Mouse (Mus musculus) left cerebral cortex, adult 2 months (tissue): Measurements from ENCODE around the gene Cyp8b1. TPM values are rescaled to one million over a fixed set of nuclear protein-coding genes. Genes with fewer than 3 reads are reported as not detected.

Experiments
- DNase-seq, 2 experiments: peaks; one replicate each; pipeline ENCODE4 v3.0.0; 2021 to 2022; ENCODE audit warnings: low spot score in 2 of 2, mixed read lengths in 1 of 2; ENCODE audit errors: extremely low spot score in 1 of 2
- H3K27ac ChIP-seq: fragments of 200-600 bp; 2 replicates; pipeline ENCODE4 v1.8.1; 2022
- H3K4me3 ChIP-seq: fragments of 200-600 bp; 2 replicates; pipeline ENCODE4 v1.8.1; 2022
- CTCF ChIP-seq: fragments of 200-600 bp; IDR thresholded peaks from 2 replicates; pipeline ENCODE4 v1.8.1; 2022; ENCODE audit warnings: antibody characterized with exemption, mild to moderate bottlenecking, moderate library complexity
- intact Hi-C: fragments of 180-260 bp; cut with DNase I; formaldehyde crosslinking; loops from one replicate; pipeline ENCODE4 v1.15.1; 2025
- total RNA-seq, 2 experiments: library from RNA; stranded (reverse); gene quantifications; 2 replicates each; pipeline ENCODE4 v1.2.3; 2021

Cyp8b1 gene
- total RNA-seq, 2 experiments from 2014 or later, result not detected

GRCm38 (mm10) chr9:121936952-121937351, 20.8 kb upstream of the Cyp8b1 start:
- no peak overlapping the region for H3K4me3 ChIP-seq
- H3K27ac ChIP-seq, result no peak overlapping the region
- DNase-seq, result no peak
- no peak for TF ChIP-seq CTCF
- intact Hi-C loops, result no loop called here

DNA sequence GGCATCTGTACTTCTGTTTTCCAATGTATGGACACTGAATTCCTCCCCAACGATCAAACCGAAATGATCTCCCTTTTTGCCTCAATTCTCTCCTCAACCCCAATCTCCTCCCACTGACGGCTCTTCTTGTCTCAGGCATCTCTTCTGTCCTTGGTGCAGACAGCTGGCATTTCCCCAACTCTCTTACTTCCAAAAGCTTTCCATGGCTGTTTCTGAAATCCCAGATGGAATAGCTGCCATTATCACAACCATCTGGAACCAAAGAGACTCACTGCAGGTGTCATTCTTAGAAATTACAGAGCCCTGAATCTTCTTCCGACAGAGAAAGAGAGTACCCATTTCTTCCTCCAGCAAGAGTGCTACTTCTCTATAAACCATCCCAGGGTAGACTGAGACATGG, 18.8 kb upstream of the Cyp8b1 start:
- Histone ChIP-seq H3K4me3 (no peak overlapping the region), H3K27ac (no peak overlapping the region)
- no peak for DNase-seq
- intact Hi-C loops, result no loop called here
- TF ChIP-seq CTCF, result no peak

DNA sequence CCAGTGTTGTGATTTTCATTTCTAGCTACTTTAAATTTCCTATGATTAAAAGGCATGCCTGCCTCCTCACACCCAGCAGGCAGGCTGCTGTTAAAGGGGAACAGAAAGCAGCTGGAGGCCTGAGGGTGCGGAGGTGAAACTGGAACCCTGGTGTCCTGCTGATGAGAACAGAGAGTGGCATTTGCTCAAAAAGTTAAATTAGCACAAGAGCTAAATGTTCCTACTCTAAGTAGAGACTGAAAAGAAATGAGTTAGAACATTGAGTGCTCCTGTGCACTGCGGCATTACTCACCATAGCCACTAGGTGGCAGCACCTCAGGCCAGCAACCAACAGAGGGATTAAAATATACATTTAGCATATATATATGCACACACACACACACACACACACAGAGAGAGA, 12.4 kb upstream of the Cyp8b1 start:
- Histone ChIP-seq H3K27ac (no peak overlapping the region), H3K4me3 (no peak overlapping the region)
- DNase-seq, result peak; percentile 44 to 70
- intact Hi-C loops, result no loop called here
- peak; percentile 82 for TF ChIP-seq CTCF

DNA sequence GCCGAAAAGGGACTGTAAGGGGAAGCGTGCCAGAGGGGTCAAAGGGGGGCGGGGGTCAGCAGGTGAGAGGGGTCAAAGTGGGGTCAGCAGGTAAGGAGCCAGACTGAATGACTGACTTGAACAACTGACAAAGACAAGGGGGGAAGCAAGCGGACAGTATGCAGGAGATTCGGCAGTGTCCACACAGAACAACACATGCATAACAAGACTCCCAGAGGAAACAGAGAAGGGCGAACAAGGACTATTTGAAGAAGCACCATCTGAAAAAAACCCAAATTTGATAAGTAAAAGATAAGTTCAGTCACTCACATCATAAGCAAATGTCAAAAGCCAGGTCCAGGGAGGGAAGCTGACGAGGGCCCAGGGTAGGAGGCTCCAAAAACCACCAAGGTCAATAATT, 11.6 kb upstream of the Cyp8b1 start:
- H3K27ac ChIP-seq, result no peak overlapping the region
- H3K4me3 ChIP-seq, result no peak overlapping the region
- intact Hi-C loops, result no loop called here
- no peak for TF ChIP-seq CTCF
- DNase-seq, result no peak

DNA sequence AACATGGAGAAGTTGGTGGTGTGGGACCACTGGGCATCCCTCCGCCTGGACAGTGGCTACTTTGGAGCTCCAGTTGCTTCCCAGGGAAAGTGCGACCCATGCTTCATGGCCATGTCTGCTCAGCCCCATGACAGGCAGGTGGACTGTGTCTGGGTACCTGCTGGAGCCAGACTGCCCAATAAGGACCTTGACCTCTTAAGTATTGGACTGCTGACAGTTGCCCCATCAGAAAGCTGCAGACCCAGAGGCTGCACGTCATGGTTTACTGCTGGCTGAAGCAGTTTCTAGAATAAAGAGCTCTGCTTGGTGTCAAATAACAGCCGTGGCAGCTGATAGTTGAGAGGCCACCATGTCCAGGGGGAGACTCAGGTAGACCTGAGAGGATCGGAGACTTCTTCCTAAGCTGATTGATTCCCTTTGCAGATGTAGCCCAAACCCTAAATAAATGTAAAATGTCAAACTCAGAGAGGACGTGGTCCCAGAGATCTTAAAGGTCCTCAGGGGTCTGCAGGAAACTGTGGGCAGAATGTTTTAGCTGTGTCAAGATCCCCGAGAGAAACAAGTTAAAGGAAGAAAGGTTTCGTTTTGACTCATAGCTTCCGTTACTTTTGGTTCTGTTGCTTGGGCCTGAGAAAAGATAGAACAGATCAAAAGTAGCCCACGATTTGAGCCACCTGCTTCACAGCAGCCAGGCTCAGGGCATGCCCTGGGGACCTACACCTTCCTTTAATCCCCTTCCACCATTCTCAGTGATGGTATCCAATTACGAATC, 10.7 kb upstream of the Cyp8b1 start:
- intact Hi-C loops, result no loop called here
- DNase-seq, result no peak
- Histone ChIP-seq H3K27ac (no peak overlapping the region), H3K4me3 (no peak overlapping the region)
- no peak for TF ChIP-seq CTCF

DNA sequence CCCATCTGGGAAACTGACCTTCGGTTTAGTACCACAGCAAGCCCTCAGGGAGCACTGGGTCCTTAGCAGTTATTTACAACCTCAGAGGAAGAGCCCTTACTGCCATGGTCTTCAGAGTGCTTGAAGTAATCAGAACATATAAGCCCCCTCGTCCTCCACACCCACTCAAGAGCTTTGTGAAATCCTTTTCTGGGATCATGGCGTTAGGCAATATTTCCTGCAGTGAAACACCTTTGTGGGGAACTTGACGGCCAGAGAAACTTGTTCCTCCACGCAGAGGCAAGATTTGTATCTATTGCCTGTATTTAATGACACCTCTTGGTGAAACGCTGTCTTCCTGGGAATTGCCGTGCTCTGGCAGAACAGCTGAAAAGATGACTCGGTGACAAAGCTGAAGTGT, 9.9 kb upstream of the Cyp8b1 start:
- intact Hi-C loops, result no loop called here
- no peak overlapping the region for H3K4me3 ChIP-seq
- DNase-seq, result no peak
- H3K27ac ChIP-seq, result no peak overlapping the region
- TF ChIP-seq CTCF, result no peak

GRCm38 (mm10) chr9:121924901-121925560, 8.9 kb upstream of the Cyp8b1 start:
- no peak for TF ChIP-seq CTCF

GRCm38 (mm10) chr9:121923906-121924305, 7.8 kb upstream of the Cyp8b1 start:
- no peak for DNase-seq
- H3K27ac ChIP-seq, result no peak overlapping the region
- intact Hi-C loops, result no loop called here
- TF ChIP-seq CTCF, result no peak
- H3K4me3 ChIP-seq, result no peak overlapping the region

More at GRCm38 (mm10) chr9:121924901-121925560, 8.9 kb upstream of the Cyp8b1 start:
- DNase-seq, result no peak
- H3K27ac ChIP-seq, result no peak overlapping the region
- intact Hi-C loops, result no loop called here
- no peak overlapping the region for H3K4me3 ChIP-seq

DNA sequence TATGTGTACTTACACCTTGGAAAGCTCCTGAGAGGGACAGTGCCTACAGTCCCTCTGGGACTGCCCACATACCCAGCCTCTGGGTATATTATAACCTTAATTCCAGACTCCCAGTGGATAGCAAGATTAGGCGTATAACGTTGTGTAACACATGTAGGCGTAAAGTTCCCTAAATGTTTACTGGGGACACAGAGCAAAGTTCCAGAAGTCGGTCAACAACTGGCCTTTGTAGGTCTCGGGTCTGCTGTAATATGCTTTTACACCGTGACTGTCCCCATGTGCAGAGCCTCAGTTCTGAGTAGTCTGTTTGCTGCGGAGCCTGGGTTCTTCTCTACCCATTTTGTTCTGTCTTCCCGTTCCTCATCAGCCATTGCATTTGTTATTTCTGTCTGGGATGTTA, 7.3 kb upstream of the Cyp8b1 start:
- TF ChIP-seq CTCF, result no peak
- DNase-seq, result no peak
- Histone ChIP-seq H3K27ac (no peak overlapping the region), H3K4me3 (no peak overlapping the region)
- intact Hi-C loops, result no loop called here

- no peak for TF ChIP-seq CTCF
- Histone ChIP-seq H3K27ac (no peak overlapping the region), H3K4me3 (no peak overlapping the region)
- intact Hi-C loops, result no loop called here
- no peak for DNase-seq
Measured at GRCm38 (mm10) chr9:121919027-121919501, 3.0 kb upstream of the Cyp8b1 start.

GRCm38 (mm10) chr9:121915056-121915455, 1.0 kb downstream of the Cyp8b1 start:
- Histone ChIP-seq H3K4me3 (no peak overlapping the region), H3K27ac (no peak overlapping the region)
- DNase-seq, result no peak
- intact Hi-C loops, result no loop called here
- no peak for TF ChIP-seq CTCF

DNA sequence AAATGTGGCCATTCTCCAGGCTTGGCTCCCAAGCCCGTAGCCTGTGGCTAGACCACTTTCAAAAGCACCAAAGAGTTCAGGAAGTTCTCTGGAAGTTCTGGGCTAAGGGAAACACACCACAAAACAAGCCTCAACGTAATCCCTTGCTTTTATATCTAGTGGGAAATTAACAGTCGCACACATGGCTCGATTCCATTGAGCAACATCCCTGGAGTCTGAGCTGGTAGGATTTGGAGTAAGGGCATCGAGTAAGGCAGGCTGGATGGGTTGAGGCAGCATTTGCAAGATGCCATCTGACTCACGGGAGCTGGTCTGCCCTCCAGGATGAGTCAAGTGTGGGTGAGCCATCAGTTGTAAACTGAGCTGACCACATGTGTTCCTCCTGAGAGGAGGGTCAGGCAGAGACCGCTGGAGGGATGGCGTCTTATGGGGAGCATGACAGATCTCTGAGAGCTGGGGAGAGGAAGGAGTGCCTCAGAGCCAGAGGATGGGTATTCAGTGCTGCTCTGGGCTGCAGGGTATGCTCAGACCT, 1.8 kb downstream of the Cyp8b1 start:
- intact Hi-C loops, result no loop called here
- H3K27ac ChIP-seq, result no peak overlapping the region
- H3K4me3 ChIP-seq, result no peak overlapping the region
- TF ChIP-seq CTCF, result no peak
- DNase-seq, result no peak
